Mouse (Mus musculus): ENCODE measurements around the gene Ttc24.

GRCm38 (mm10) chr3:88109126-88109525 lies 31.0 kb upstream of the Ttc24 start:
- TF ChIP-seq CTCF (IDR thresholded peaks at IDR 0.05; ENCODE audit: borderline replicate concordance, control insufficient read depth, extremely low read depth, insufficient read depth, low read length, poor library complexity) (no peak), POLR2A (IDR thresholded peaks at IDR 0.05; ENCODE audit: control insufficient read depth, extremely low read depth, insufficient read depth, low read length, poor library complexity) (no peak)
